ENCODE assay signal across 13 mouse cellular contexts in the genomic region with DNA sequence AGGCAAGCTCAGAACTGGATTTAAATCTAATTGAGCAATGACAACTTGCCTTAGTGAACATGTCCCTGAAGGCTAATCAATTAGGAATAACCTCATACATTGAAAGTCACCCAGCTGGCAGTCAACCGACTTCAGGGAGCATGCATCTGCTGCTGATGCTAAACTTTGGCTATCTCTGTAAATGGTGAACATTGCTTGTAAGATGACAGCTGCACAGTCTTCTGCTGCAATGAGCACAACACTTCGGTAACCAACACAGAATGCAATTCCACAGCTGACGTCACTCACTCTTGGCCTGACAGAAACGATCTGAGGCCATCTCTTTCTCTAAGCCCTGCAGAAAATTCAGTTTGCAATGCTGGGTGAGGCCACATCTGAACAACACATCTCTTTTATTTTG.
A peak's percentile ranks its signal among the peaks of the same experiment; 100 is the strongest.
DNase-seq lines count a peak whose midpoint lies in the region; ATAC-seq and TF ChIP-seq lines count a peak whose summit lies in the region.
"Had no signal": no experiment of that assay in that cellular context is flagged by ENCODE, and none has a peak within 500 bp of the region (broad histone marks: within the 10 kb centered on the region; RNA-seq: fewer than 3 reads in every experiment).

No protein-coding gene starts in this region.

- H3K4me3 ChIP-seq in embryonic facial prominence, embryonic 14.5 days (ENCODE audit: low read depth, low read length): no peak overlapping the region
- H3K4me3 ChIP-seq in embryonic facial prominence, embryonic 10.5 days: no peak overlapping the region
- H3K4me3 ChIP-seq in midbrain, postnatal 0 days (ENCODE audit: low read depth, low read length): no peak overlapping the region
- H3K4me3 ChIP-seq in midbrain, embryonic 15.5 days: no peak overlapping the region
- no peak overlapping the region for H3K4me3 ChIP-seq in forebrain, embryonic 14.5 days (ENCODE audit: low read depth, low read length)
- H3K4me3 ChIP-seq: liver, embryonic 13.5 days; midbrain, embryonic 10.5 days had no signal

- H3K4me1 ChIP-seq in embryonic facial prominence, embryonic 14.5 days (ENCODE audit: control insufficient read depth, insufficient read depth, low read length): no peaks in the 10 kb centered on the region
- H3K4me1 ChIP-seq in embryonic facial prominence, embryonic 10.5 days: no peaks in the 10 kb centered on the region
- no peaks in the 10 kb centered on the region for H3K4me1 ChIP-seq in midbrain, postnatal 0 days (ENCODE audit: insufficient read depth, low read length)
- H3K4me1 ChIP-seq in midbrain, embryonic 15.5 days: no peaks in the 10 kb centered on the region
- H3K4me1 ChIP-seq in forebrain, embryonic 14.5 days (ENCODE audit: control insufficient read depth, insufficient read depth, low read length): no peaks in the 10 kb centered on the region
- H3K4me1 ChIP-seq: liver, embryonic 13.5 days; midbrain, embryonic 10.5 days had no signal

- H3K9ac ChIP-seq in embryonic facial prominence, embryonic 14.5 days (ENCODE audit: low read depth, low read length): no peak overlapping the region
- no peak overlapping the region for H3K9ac ChIP-seq in midbrain, postnatal 0 days (replicated peaks; ENCODE audit: low read length, poor library complexity, severe bottlenecking)
- H3K9ac ChIP-seq in midbrain, embryonic 15.5 days: no peak overlapping the region
- H3K9ac ChIP-seq in forebrain, embryonic 14.5 days (ENCODE audit: low read length): no peak overlapping the region
- H3K9ac ChIP-seq: forebrain, postnatal 0 days; liver, embryonic 13.5 days had no signal

- no peak overlapping the region for H3K4me2 ChIP-seq in embryonic facial prominence, embryonic 14.5 days (ENCODE audit: low read depth, low read length)
- H3K4me2 ChIP-seq in midbrain, postnatal 0 days (ENCODE audit: low read depth, low read length, poor library complexity, severe bottlenecking): no peak overlapping the region
- H3K4me2 ChIP-seq in midbrain, embryonic 15.5 days: no peak overlapping the region
- no peak overlapping the region for H3K4me2 ChIP-seq in forebrain, embryonic 14.5 days (ENCODE audit: low read length)
- H3K4me2 ChIP-seq: liver, embryonic 13.5 days had no signal

- H3K36me3 ChIP-seq in embryonic facial prominence, embryonic 14.5 days (ENCODE audit: control insufficient read depth, insufficient read depth, low read length): no peaks in the 10 kb centered on the region
- H3K36me3 ChIP-seq in embryonic facial prominence, embryonic 10.5 days (replicated peaks): no peaks in the 10 kb centered on the region
- H3K36me3 ChIP-seq in midbrain, postnatal 0 days (ENCODE audit: insufficient read depth, low read length): no peaks in the 10 kb centered on the region
- H3K36me3 ChIP-seq in midbrain, embryonic 15.5 days (replicated peaks): no peaks in the 10 kb centered on the region
- no peaks in the 10 kb centered on the region for H3K36me3 ChIP-seq in forebrain, embryonic 14.5 days (ENCODE audit: control insufficient read depth, insufficient read depth, low read length)
- H3K36me3 ChIP-seq: liver, embryonic 13.5 days; midbrain, embryonic 10.5 days had no signal

- no peak for TF ChIP-seq CTCF in midbrain, postnatal 0 days (IDR thresholded peaks at IDR 0.05)

- ATAC-seq in embryonic facial prominence, embryonic 14.5 days (ENCODE audit: low read depth): peak; percentile 63; the same call in 1 of the 2 replicates
- no peak for ATAC-seq in midbrain, postnatal 0 days (ENCODE audit: low FRiP score)
- ATAC-seq in midbrain, embryonic 15.5 days (replicated peaks): no peak
- ATAC-seq in forebrain, embryonic 14.5 days: no peak

- H3K27ac ChIP-seq in embryonic facial prominence, embryonic 14.5 days (replicated peaks; ENCODE audit: low read depth, low read length): no peak overlapping the region
- no peak overlapping the region for H3K27ac ChIP-seq in embryonic facial prominence, embryonic 10.5 days (replicated peaks)
- H3K27ac ChIP-seq in midbrain, postnatal 0 days (ENCODE audit: low read depth, low read length): no peak overlapping the region
- no peak overlapping the region for H3K27ac ChIP-seq in midbrain, embryonic 15.5 days
- H3K27ac ChIP-seq in forebrain, embryonic 14.5 days (ENCODE audit: low read depth, low read length): no peak overlapping the region
- H3K27ac ChIP-seq: liver, embryonic 13.5 days; midbrain, embryonic 10.5 days had no signal

- H3K27me3 ChIP-seq in embryonic facial prominence, embryonic 14.5 days (replicated peaks; ENCODE audit: control insufficient read depth, insufficient read depth, low read length): no peaks in the 10 kb centered on the region
- H3K27me3 ChIP-seq in embryonic facial prominence, embryonic 10.5 days (replicated peaks; ENCODE audit: low read depth, poor library complexity, severe bottlenecking): no peaks in the 10 kb centered on the region
- no peaks in the 10 kb centered on the region for H3K27me3 ChIP-seq in midbrain, postnatal 0 days (ENCODE audit: insufficient read depth, low read length)
- no peaks in the 10 kb centered on the region for H3K27me3 ChIP-seq in midbrain, embryonic 15.5 days (replicated peaks)
- H3K27me3 ChIP-seq in forebrain, embryonic 14.5 days (replicated peaks; ENCODE audit: control insufficient read depth, insufficient read depth, low read length): no peaks in the 10 kb centered on the region
- H3K27me3 ChIP-seq: liver, embryonic 13.5 days had no signal

- DNase-seq in embryonic facial prominence, embryonic 14.5 days (ENCODE audit: low spot score): peak; percentile 67
- no peak for DNase-seq in embryonic facial prominence, embryonic 10.5 days (ENCODE audit: low spot score)
- DNase-seq in midbrain, postnatal 0 days (ENCODE audit: low spot score): peak; percentile 55
- peak; percentile 55 for DNase-seq in heart, postnatal 4 days
- no peak for DNase-seq in urinary bladder, postnatal 4 days (ENCODE audit: low spot score in 2 of 2)
- no peak for DNase-seq in forebrain, embryonic 14.5 days (ENCODE audit: low spot score)
- DNase-seq in layer of hippocampus, adult 9-10 months (ENCODE audit: low spot score): no peak
- DNase-seq: adrenal gland, postnatal 14 days; kidney, adult 18-20 months; liver, embryonic 13.5 days had no signal

- H3K9me3 ChIP-seq in embryonic facial prominence, embryonic 14.5 days (ENCODE audit: control insufficient read depth, low read length): no peaks in the 10 kb centered on the region
- no peaks in the 10 kb centered on the region for H3K9me3 ChIP-seq in embryonic facial prominence, embryonic 10.5 days
- no peaks in the 10 kb centered on the region for H3K9me3 ChIP-seq in midbrain, postnatal 0 days (ENCODE audit: low read length)
- H3K9me3 ChIP-seq in midbrain, embryonic 15.5 days: no peaks in the 10 kb centered on the region
- H3K9me3 ChIP-seq in forebrain, embryonic 14.5 days (replicated peaks; ENCODE audit: control insufficient read depth, low read length): no peaks in the 10 kb centered on the region
- H3K9me3 ChIP-seq: liver, embryonic 13.5 days; midbrain, embryonic 10.5 days had no signal

- WGBS in embryonic facial prominence, embryonic 14.5 days: 67% methylated on average over 4 of the region's 4 CpGs
- 84% methylated on average over 4 of the region's 4 CpGs for WGBS in embryonic facial prominence, embryonic 10.5 days
- 84% methylated on average over 4 of the region's 4 CpGs for WGBS in midbrain, postnatal 0 days
- WGBS in midbrain, embryonic 15.5 days: 79% methylated on average over 4 of the region's 4 CpGs
- WGBS in forebrain, embryonic 14.5 days: 79% methylated on average over 4 of the region's 4 CpGs

Comparison
In these comparisons a context has a peak if more than half of its experiments do, and no peak if none do; other contexts are left out.
1. DNase-seq: peak in embryonic facial prominence, embryonic 14.5 days (single experiment), midbrain, postnatal 0 days (single experiment) and heart, postnatal 4 days (single experiment); none in embryonic facial prominence, embryonic 10.5 days (single experiment), urinary bladder, postnatal 4 days (0 of 2), forebrain, embryonic 14.5 days (single experiment) and layer of hippocampus, adult 9-10 months (single experiment).